Mouse (Mus musculus) megakaryocyte, adult 5-6 weeks (primary cell): ENCODE data around the gene Gimap5. TPM values are rescaled to one million over a fixed set of nuclear protein-coding genes. Genes with fewer than 3 reads are reported as not detected.

ENCODE experiments used
- ATAC-seq: 2 replicates; pipeline ENCODE4 v1.8.0; 2016; ENCODE audit warnings: mild to moderate bottlenecking, inconsistent platforms; ENCODE audit not compliant: poor library complexity, severe bottlenecking
- total RNA-seq, 2 experiments: library from RNA; stranded (forward) in 1 of 2; stranded (reverse) in 1 of 2; fragments of 153-499, 151-499 nt in 1 of 2; fragments of 221-1000, 200-1000 nt in 1 of 2; gene quantifications; 2 replicates each; pipeline versions ENCODE4 v1.2.3 to v1.2.4; 2015 to 2017

The Gimap5 gene
- total RNA-seq, 2 experiments from 2014 or later: 4.5 to 4.7 TPM

GRCm38 (mm10) chr6:48803406-48804051 is 57.5 kb downstream of the Gimap5 start:
- ATAC-seq: no peak

Other genes with a start within 250 kb of the Gimap5 start
- not detected in 2 replicates for gene Atp6v0e2, start 208.6 kb upstream of the Gimap5 start, total RNA-seq (2015)
- 0.48 TPM in 1 of 2 replicates, not detected in the other for gene Atp6v0e2, start 208.6 kb upstream of the Gimap5 start, total RNA-seq (2017)
- gene Lrrc61, start 191.4 kb upstream of the Gimap5 start, total RNA-seq (2015): 13.4 and 14.3 TPM in 2 replicates
- gene Lrrc61, start 191.4 kb upstream of the Gimap5 start, total RNA-seq (2017): 9.7 and 11.3 TPM in 2 replicates
- 0.74 TPM in 1 of 2 replicates, not detected in the other for gene Rarres2, start 173.4 kb upstream of the Gimap5 start, total RNA-seq (2015)
- 0.15 and 0.94 TPM in 2 replicates for gene Rarres2, start 173.4 kb upstream of the Gimap5 start, total RNA-seq (2017)
- gene Gm45021, start 156.6 kb upstream of the Gimap5 start, total RNA-seq (2015): not detected in 2 replicates
- gene Gm45021, start 156.6 kb upstream of the Gimap5 start, total RNA-seq (2017): not detected in 2 replicates
- gene Repin1, start 152.3 kb upstream of the Gimap5 start, total RNA-seq (2015): 1.8 and 2.7 TPM in 2 replicates
- 4.0 and 4.3 TPM in 2 replicates for gene Repin1, start 152.3 kb upstream of the Gimap5 start, total RNA-seq (2017)
- not detected in 2 replicates for gene Gm44965, start 152.3 kb upstream of the Gimap5 start, total RNA-seq (2015)
- not detected in 2 replicates for gene Gm44965, start 152.3 kb upstream of the Gimap5 start, total RNA-seq (2017)
- 0.45 and 0.82 TPM in 2 replicates for gene Zfp775, start 144.1 kb upstream of the Gimap5 start, total RNA-seq (2015)
- 1.8 and 6.3 TPM in 2 replicates for gene Zfp775, start 144.1 kb upstream of the Gimap5 start, total RNA-seq (2017)
- not detected in 2 replicates for gene AI854703, start 119.4 kb upstream of the Gimap5 start, total RNA-seq (2015)
- not detected in 2 replicates for gene AI854703, start 119.4 kb upstream of the Gimap5 start, total RNA-seq (2017)
- 2.8 and 2.9 TPM in 2 replicates for gene Gimap8, start 99.0 kb upstream of the Gimap5 start, total RNA-seq (2015)
- gene Gimap8, start 99.0 kb upstream of the Gimap5 start, total RNA-seq (2017): 4.9 and 8.0 TPM in 2 replicates
- 5.0 and 11.2 TPM in 2 replicates for gene Gimap9, start 70.1 kb upstream of the Gimap5 start, total RNA-seq (2015)
- 8.9 and 10.4 TPM in 2 replicates for gene Gimap9, start 70.1 kb upstream of the Gimap5 start, total RNA-seq (2017)
- gene Gimap4, start 61.6 kb upstream of the Gimap5 start, total RNA-seq (2015): 24.2 and 24.8 TPM in 2 replicates
- 46.0 and 76.0 TPM in 2 replicates for gene Gimap4, start 61.6 kb upstream of the Gimap5 start, total RNA-seq (2017)
- gene Gimap6, start 38.0 kb upstream of the Gimap5 start, total RNA-seq (2015): 6.2 and 10.6 TPM in 2 replicates
- gene Gimap6, start 38.0 kb upstream of the Gimap5 start, total RNA-seq (2017): 15.7 and 23.1 TPM in 2 replicates
- gene Gm28053, start 27.6 kb upstream of the Gimap5 start, total RNA-seq (2015): 0.68 TPM in 1 of 2 replicates, not detected in the other
- 7.3 and 16.2 TPM in 2 replicates for gene Gm28053, start 27.6 kb upstream of the Gimap5 start, total RNA-seq (2017)
- gene Gimap7, start 27.6 kb upstream of the Gimap5 start, total RNA-seq (2015): 1.5 and 3.5 TPM in 2 replicates
- gene Gimap7, start 27.6 kb upstream of the Gimap5 start, total RNA-seq (2017): 3.9 TPM in 2 replicates
- 5.0 and 5.8 TPM in 2 replicates for gene Gimap1, start 7.1 kb upstream of the Gimap5 start, total RNA-seq (2015)
- gene Gimap1, start 7.1 kb upstream of the Gimap5 start, total RNA-seq (2017): 5.3 and 14.2 TPM in 2 replicates
- gene Gimap3, start 24.7 kb downstream of the Gimap5 start, total RNA-seq (2015): 5.3 and 9.4 TPM in 2 replicates
- 7.8 and 9.9 TPM in 2 replicates for gene Gimap3, start 24.7 kb downstream of the Gimap5 start, total RNA-seq (2017)
- 33.4 and 35.5 TPM in 2 replicates for gene Tmem176a, start 94.7 kb downstream of the Gimap5 start, total RNA-seq (2015)
- 16.5 and 20.0 TPM in 2 replicates for gene Tmem176a, start 94.7 kb downstream of the Gimap5 start, total RNA-seq (2017)
- gene Tmem176b, start 95.3 kb downstream of the Gimap5 start, total RNA-seq (2015): 74.3 and 79.2 TPM in 2 replicates
- gene Tmem176b, start 95.3 kb downstream of the Gimap5 start, total RNA-seq (2017): 81.4 and 85.0 TPM in 2 replicates
- gene Aoc1, start 126.7 kb downstream of the Gimap5 start, total RNA-seq (2015): not detected in 2 replicates
- not detected in 2 replicates for gene Aoc1, start 126.7 kb downstream of the Gimap5 start, total RNA-seq (2017)
- gene 1600015I10Rik, start 183.7 kb downstream of the Gimap5 start, total RNA-seq (2015): not detected in 2 replicates
- not detected in 2 replicates for gene 1600015I10Rik, start 183.7 kb downstream of the Gimap5 start, total RNA-seq (2017)
- gene Doxl2, start 228.8 kb downstream of the Gimap5 start, total RNA-seq (2015): not detected in 2 replicates
- not detected in 2 replicates for gene Doxl2, start 228.8 kb downstream of the Gimap5 start, total RNA-seq (2017)
- not detected in 2 replicates for gene Svs1, start 240.7 kb downstream of the Gimap5 start, total RNA-seq (2015)
- not detected in 2 replicates for gene Svs1, start 240.7 kb downstream of the Gimap5 start, total RNA-seq (2017)